8 mouse cellular contexts compared by ENCODE assay signal in the genomic region with DNA sequence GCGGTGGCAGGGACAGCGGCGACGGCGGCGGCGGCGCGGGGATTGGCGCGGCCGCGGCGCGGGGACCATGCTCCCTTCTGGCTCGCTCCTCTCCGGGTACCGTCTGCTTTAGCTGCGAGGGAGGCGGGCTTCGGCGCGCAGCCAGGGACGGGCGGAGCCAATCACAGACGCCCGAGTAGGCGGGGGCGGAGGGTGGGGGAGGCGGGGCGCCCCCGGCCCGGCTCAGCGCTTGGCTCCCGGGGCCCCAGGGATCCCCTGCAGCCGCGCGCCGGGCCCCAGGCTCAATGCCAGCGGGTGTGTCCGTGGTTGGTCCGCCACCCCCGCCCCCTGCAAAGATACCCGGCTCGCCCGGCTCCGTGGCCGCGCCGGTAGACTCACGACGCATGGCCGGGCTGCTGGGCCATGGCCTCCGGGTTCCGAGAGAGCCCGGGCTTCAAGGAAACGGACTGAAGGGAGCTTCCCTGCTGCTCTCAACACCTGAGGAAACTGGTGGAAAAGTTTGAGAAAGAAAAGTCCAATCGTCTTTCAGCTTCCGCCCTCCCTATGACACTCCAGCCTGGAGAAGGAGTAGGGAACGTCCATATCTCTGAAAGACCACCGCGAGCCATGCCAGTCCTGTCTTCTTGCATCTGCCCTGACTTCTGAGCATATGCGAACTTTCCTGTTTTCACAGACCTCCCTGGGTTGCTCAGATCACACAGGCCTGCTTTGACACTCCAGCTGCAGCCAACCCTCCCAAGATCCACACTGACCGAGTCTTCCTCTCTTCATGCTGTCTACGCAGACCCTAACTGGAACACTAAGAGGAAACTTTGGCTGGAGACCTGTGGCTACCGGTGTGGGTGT. TPM values are rescaled to one million over a fixed set of nuclear protein-coding genes. Genes with fewer than 3 reads are reported as not detected.
DNase-seq lines count a peak whose midpoint lies in the region; ATAC-seq and TF ChIP-seq lines count a peak whose summit lies in the region.

Gene Klhl29 (minus strand): TSS at position 67 of the 846 bp plus-strand sequence.

- no peak for DNase-seq in G1E (ENCODE audit: low spot score)
- DNase-seq in cerebellum, adult 11-12 months: peak; percentile 88
- DNase-seq in kidney, postnatal 25 days: peak; percentile 88 to 91
- DNase-seq in liver, embryonic 13.5 days: peak; percentile 15
- DNase-seq in urinary bladder, postnatal 36 days (ENCODE audit: low spot score in 2 of 2): peak; percentile 66 to 83

- TF ChIP-seq CTCF in G1E (IDR thresholded peaks at IDR 0.05; ENCODE audit: low read depth, low read length): no peak
- no peak for TF ChIP-seq CTCF in olfactory bulb, adult 2 months (IDR thresholded peaks at IDR 0.05; ENCODE audit: insufficient read depth, low read depth, low read length)

- peak within 1 kb of the TSS; percentile 83 for H3K4me2 ChIP-seq in forebrain, embryonic 15.5 days (replicated peaks)
- peak within 1 kb of the TSS; percentile 95 for H3K4me2 ChIP-seq in heart, embryonic 16.5 days (ENCODE audit: low read depth, low read length)
- H3K4me2 ChIP-seq in liver, embryonic 13.5 days: peak within 1 kb of the TSS; percentile 69

- 2% methylated on average over 53 of the region's 66 CpGs for WGBS in forebrain, embryonic 15.5 days
- WGBS in heart, embryonic 16.5 days: under 1% methylated on average over 62 of the region's 66 CpGs
- 2% methylated on average over 58 of the region's 66 CpGs for WGBS in liver, embryonic 13.5 days (ENCODE audit: insufficient replicate concordance)
- 3% methylated on average over 66 of the region's 66 CpGs for WGBS in olfactory bulb, adult 2 months

- peak within 1 kb of the TSS; percentile 20; the same call in 1 of the 2 replicates for H3K4me3 ChIP-seq in G1E (ENCODE audit: low read depth, low read length)
- H3K4me3 ChIP-seq in forebrain, embryonic 15.5 days: peak within 1 kb of the TSS; percentile 83
- peak within 1 kb of the TSS; percentile 68 for H3K4me3 ChIP-seq in heart, embryonic 16.5 days (ENCODE audit: low read length)
- peak within 1 kb of the TSS; percentile 54 for H3K4me3 ChIP-seq in liver, embryonic 13.5 days (replicated peaks)
- peak within 1 kb of the TSS; percentile 97 for H3K4me3 ChIP-seq in olfactory bulb, adult 2 months (ENCODE audit: insufficient read depth, low read depth, low read length)

- ATAC-seq in G1E (ENCODE audit: extremely low read depth, insufficient number of reproducible peaks, low FRiP score, poor library complexity, severe bottlenecking): no peak
- peak; percentile 94 for ATAC-seq in forebrain, embryonic 15.5 days (replicated peaks)
- ATAC-seq in heart, embryonic 16.5 days (replicated peaks; ENCODE audit: extremely low read depth, insufficient read depth, low FRiP score): peak; percentile 94
- peak; percentile 83 for ATAC-seq in liver, embryonic 13.5 days (ENCODE audit: low read depth)

- no peaks in the 10 kb centered on the region for H3K27me3 ChIP-seq in G1E (ENCODE audit: insufficient read depth, low read length)
- no peaks in the 10 kb centered on the region for H3K27me3 ChIP-seq in forebrain, embryonic 15.5 days
- H3K27me3 ChIP-seq in heart, embryonic 16.5 days (ENCODE audit: control insufficient read depth, insufficient read depth, low read length): peaks cover 62% of the 10 kb centered on the region
- H3K27me3 ChIP-seq in liver, embryonic 13.5 days: peaks cover 69% of the 10 kb centered on the region

- TF ChIP-seq POLR2A in olfactory bulb, adult 2 months (IDR thresholded peaks at IDR 0.05; ENCODE audit: insufficient read depth, low read depth, low read length): peak; percentile 90

- H3K9ac ChIP-seq in forebrain, embryonic 15.5 days (replicated peaks): peak within 1 kb of the TSS; percentile 90
- peak within 1 kb of the TSS; percentile 68 for H3K9ac ChIP-seq in heart, embryonic 16.5 days (ENCODE audit: low read length)
- H3K9ac ChIP-seq in liver, embryonic 13.5 days: 0 out of 2 replicates have a peak within 1 kb of the TSS, but pooled peaks have one; percentile 13

- peaks cover 54% of the 10 kb centered on the region for H3K9me3 ChIP-seq in G1E (replicated peaks)
- no peaks in the 10 kb centered on the region for H3K9me3 ChIP-seq in forebrain, embryonic 15.5 days
- H3K9me3 ChIP-seq in heart, embryonic 16.5 days (replicated peaks; ENCODE audit: control insufficient read depth, low read length): no peaks in the 10 kb centered on the region
- no peaks in the 10 kb centered on the region for H3K9me3 ChIP-seq in liver, embryonic 13.5 days (replicated peaks)

- H3K36me3 ChIP-seq in G1E (replicated peaks): no peaks in the 10 kb centered on the region
- H3K36me3 ChIP-seq in forebrain, embryonic 15.5 days: no peaks in the 10 kb centered on the region
- H3K36me3 ChIP-seq in heart, embryonic 16.5 days (ENCODE audit: control insufficient read depth, insufficient read depth): no peaks in the 10 kb centered on the region
- no peaks in the 10 kb centered on the region for H3K36me3 ChIP-seq in liver, embryonic 13.5 days

- no peaks in the 10 kb centered on the region; the same call in 1 of the 2 replicates for H3K4me1 ChIP-seq in G1E (ENCODE audit: insufficient read depth, low read depth, low read length)
- peaks cover 28% of the 10 kb centered on the region for H3K4me1 ChIP-seq in forebrain, embryonic 15.5 days
- peaks cover 12% of the 10 kb centered on the region for H3K4me1 ChIP-seq in heart, embryonic 16.5 days (ENCODE audit: control insufficient read depth, insufficient read depth, low read length)
- peaks cover 7% of the 10 kb centered on the region for H3K4me1 ChIP-seq in liver, embryonic 13.5 days (replicated peaks)
- H3K4me1 ChIP-seq in olfactory bulb, adult 2 months (ENCODE audit: control insufficient read depth, insufficient read depth, low read length): peaks cover 7% of the 10 kb centered on the region; the same call in 1 of the 2 replicates

- H3K27ac ChIP-seq in forebrain, embryonic 15.5 days (replicated peaks): peak within 1 kb of the TSS; percentile 92
- H3K27ac ChIP-seq in heart, embryonic 16.5 days (ENCODE audit: low read length): no peak within 1 kb of the TSS
- no peak within 1 kb of the TSS for H3K27ac ChIP-seq in liver, embryonic 13.5 days
- H3K27ac ChIP-seq in olfactory bulb, adult 2 months (ENCODE audit: insufficient read depth, low read depth, low read length): peak within 1 kb of the TSS; percentile 96

RNA-seq across cellular contexts. Expression of gene Klhl29, which starts in this region (rescaled TPM):
- total RNA-seq in G1E (2014; fragmentation: Nextera tagmentation) (not detected in 2 replicates), G1E (2017) (0.05 and 0.06 TPM in 2 replicates)
- not detected in 2 replicates for polyA plus RNA-seq in G1E (2012)
- polyA plus RNA-seq in forebrain, embryonic 15.5 days (2015; fragmentation: Nextera tagmentation; extraction: Ambion mirVana): 5.9 and 6.5 TPM in 2 replicates
- 0.25 and 0.34 TPM in 2 replicates for polyA plus RNA-seq in heart, embryonic 16.5 days (2015; fragmentation: Nextera tagmentation; extraction: Ambion mirVana)
- polyA plus RNA-seq in liver, embryonic 13.5 days (2015; fragmentation: Nextera tagmentation; extraction: Ambion mirVana): 0.05 TPM in 2 replicates
- polyA plus RNA-seq in olfactory bulb, adult 2 months (2012; ENCODE audit: insufficient read depth, insufficient read length, low replicate concordance, missing spikeins): not detected in 2 replicates

Comparison
In these comparisons a context has a peak if more than half of its experiments do, and no peak if none do; other contexts are left out.
1. Peak in ATAC-seq, H3K4me3 ChIP-seq, H3K9ac ChIP-seq and H3K4me2 ChIP-seq in heart, embryonic 16.5 days; RNA of the gene not detected or under 1 TPM.
2. Peak in DNase-seq, ATAC-seq, H3K4me3 ChIP-seq, H3K9ac ChIP-seq and H3K4me2 ChIP-seq in liver, embryonic 13.5 days; RNA of the gene not detected or under 1 TPM.
3. H3K4me3 ChIP-seq: peak in every context shown above with its lines; median percentile 97 in olfactory bulb, adult 2 months; 83 in forebrain, embryonic 15.5 days; 68 in heart, embryonic 16.5 days; 54 in liver, embryonic 13.5 days; 20 in G1E.
4. H3K27ac ChIP-seq: peak in forebrain, embryonic 15.5 days (single experiment) and olfactory bulb, adult 2 months (single experiment); none in heart, embryonic 16.5 days (single experiment) and liver, embryonic 13.5 days (single experiment).
5. H3K9ac ChIP-seq: peak in every context shown above with its lines; median percentile 90 in forebrain, embryonic 15.5 days; 68 in heart, embryonic 16.5 days; 13 in liver, embryonic 13.5 days.
6. Peak in every context shown above with its lines, with median percentiles within 50 percentile points of each other: H3K4me2 ChIP-seq.